Mouse (Mus musculus) liver, adult 2 months (tissue): ENCODE measurements around the gene H2-Oa.

ENCODE experiments used
- CTCF ChIP-seq: fragments of 200-500 bp; IDR thresholded peaks from 2 replicates; pipeline ENCODE4 v1.5.1; 2011; ENCODE audit warnings: low read depth, low read length, control low read depth
- POLR2A ChIP-seq: fragments of 200-500 bp; IDR thresholded peaks from 2 replicates; pipeline ENCODE4 v1.6.1; 2011; ENCODE audit warnings: low read length, control low read depth; ENCODE audit not compliant: insufficient read depth; ENCODE audit errors: extremely low read depth

DNA sequence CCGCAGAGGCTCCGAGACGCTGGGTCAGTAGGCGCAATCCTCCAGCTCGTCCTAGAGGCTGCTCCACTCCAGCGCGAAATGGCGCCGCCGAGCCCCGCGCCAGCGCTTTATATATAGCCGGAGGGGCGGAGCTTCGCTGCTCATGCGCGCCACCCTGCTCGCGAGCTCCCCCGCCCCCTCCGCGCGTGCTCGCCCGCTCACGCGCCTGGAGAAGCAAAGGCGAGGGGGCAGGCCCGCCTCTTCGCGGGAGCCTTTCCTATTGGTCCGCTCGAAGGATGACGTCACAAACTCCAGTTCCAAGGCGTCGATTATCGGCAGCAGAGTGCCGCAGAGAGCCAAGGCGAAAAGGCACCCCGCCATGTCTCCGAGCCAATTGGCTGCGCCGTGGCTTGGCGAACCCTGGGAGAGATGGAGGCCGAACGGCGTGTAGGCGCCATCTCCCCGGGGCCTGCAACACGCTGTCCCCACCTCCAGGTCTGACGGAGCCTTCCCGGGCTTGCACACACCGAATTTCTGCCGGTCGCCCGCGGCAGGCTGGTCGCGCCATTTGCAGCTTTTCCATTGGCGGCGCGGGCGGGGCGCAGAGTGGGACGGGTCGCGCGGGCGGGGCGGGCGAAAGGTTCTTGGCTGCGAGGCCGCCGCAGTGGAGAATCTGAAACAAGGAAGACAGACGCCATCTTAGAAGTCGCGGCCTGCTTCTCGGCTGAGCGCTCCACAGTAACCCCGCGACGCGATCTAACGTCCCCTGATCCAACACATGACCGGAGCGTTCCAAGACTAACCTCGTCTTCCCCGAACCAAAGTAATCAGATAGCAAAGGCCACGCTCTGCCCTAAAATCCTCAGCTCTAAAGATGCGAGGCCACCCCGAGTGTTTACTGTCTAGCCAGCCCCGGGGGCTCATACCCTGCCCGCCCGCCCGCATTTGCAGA lies 27.4 kb downstream of the H2-Oa start, which contains the start of gene H2-DMa:
- peak; percentile 100 for TF ChIP-seq POLR2A
- TF ChIP-seq CTCF, result no peak
